Mouse (Mus musculus): Measurements from ENCODE around the gene D430041D05Rik.

Gene D430041D05Rik

GRCm38 (mm10) chr2:104410963-104411545 lies at the start of gene D430041D05Rik:
TSS of gene D430041D05Rik (minus strand) at chr2:104411013.
- no peak for DNase-seq

- DNase-seq, result no peak
Observed at GRCm38 (mm10) chr2:104460021-104460420, 49.2 kb upstream of the D430041D05Rik start.

- no peak for DNase-seq
Observed at GRCm38 (mm10) chr2:104458569-104459332, 47.9 kb upstream of the D430041D05Rik start.

DNA sequence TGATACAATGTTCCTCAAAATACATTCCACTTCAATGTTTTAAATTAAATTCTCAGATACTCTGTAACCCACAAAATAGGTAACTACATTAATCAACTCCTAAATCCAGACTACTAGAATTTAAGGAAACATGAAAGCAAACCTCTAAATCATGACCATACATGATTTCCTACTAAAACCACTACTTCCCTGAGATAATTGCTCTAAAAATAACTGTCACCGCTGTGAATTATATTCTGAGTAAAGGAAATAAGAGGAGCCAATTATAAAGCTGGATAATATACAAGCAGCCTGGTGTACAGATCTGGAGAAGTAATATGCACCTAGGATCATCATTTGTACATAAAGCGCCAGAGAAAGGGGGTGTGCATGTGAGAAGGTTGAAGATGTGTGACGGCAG lies 46.3 kb upstream of the D430041D05Rik start:
- DNase-seq, result no peak

- no peak for DNase-seq
Observed at GRCm38 (mm10) chr2:104450685-104451084, 39.9 kb upstream of the D430041D05Rik start.

DNA sequence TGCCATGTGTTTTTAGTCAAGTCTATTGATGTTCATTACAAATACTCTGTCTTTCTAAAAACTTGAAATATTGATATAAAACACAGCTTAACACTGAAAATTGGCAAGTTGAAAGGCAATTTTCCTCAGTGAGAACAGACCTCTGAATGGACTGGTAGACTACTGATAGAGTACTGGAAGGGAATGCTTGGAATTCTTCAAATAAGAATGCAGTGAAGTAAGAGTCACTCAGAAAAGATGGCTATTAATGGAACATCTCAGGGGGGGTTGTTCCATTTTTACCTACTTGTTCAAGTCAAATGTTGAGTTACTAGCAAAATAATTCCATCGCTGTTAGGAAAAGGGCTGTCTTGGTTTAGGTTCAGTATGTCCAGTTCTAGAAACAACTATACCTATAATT lies 38.4 kb upstream of the D430041D05Rik start:
- DNase-seq, result no peak

- no peak for DNase-seq
Observed at GRCm38 (mm10) chr2:104448201-104448600, 37.4 kb upstream of the D430041D05Rik start.

GRCm38 (mm10) chr2:104446016-104446415 lies 35.2 kb upstream of the D430041D05Rik start:
- no peak for DNase-seq

DNA sequence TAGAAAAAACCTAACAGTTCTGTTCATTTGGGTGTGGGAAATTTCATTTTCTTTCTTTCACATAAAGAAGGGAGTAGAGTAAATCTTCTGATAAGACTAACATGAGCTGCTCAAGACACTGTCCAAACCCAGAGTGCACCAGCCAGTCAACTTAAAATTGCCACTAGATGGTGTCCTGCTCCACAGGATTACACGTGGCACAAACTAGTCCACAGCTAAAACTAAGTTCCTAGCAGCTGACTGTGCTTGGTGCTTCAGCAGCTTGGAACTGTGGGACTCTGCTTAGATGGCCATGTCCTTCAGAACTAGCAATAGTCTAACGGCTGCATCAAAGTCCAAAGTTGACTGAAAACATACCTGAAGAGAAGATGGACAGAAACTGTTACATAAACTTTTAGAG lies 34.0 kb upstream of the D430041D05Rik start:
- peak; percentile 82 for DNase-seq

GRCm38 (mm10) chr2:104442341-104442740 lies 31.5 kb upstream of the D430041D05Rik start:
- no peak for DNase-seq

- no peak for DNase-seq
Observed at GRCm38 (mm10) chr2:104436226-104436625, 25.4 kb upstream of the D430041D05Rik start.

DNA sequence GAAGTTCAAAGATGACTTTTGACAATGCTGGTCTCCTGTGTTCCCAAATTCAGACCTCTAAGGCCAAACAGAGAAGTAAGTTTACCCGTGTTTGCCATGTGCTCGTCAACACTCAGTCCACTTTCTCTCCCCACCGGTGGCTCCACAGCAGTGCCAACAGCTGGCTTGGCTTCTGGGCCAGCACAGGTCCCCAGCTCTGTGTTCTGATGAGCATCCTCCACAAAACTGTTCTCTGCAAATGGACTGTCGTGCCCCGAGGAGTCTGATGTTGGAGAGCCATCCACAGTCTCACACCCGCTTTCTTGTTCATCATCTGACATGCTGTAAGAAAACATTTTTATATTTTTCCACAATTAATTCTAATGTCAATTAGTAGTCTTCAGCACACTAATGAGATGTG lies 20.3 kb upstream of the D430041D05Rik start:
- no peak for DNase-seq

DNA sequence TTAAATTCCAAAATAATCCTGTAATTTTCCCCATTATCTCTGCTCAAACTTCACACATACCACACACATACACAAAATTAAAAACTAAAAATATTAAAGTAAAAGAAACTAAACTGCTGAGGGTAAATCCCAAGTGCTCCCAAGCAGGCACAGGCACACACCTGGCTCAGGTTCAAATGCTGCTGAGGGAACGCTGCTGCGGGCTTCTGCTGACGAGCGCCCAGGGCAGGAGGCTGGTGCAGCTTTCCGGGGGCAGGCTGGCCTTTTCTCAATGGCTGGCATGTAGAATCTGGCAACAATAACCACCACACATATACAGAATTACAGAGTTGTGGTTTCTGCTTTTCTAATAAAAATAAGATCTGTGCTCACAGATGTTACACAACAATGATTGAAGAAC lies 19.8 kb upstream of the D430041D05Rik start:
- no peak for DNase-seq

- DNase-seq, result peak; percentile 15
Observed at GRCm38 (mm10) chr2:104426112-104426511, 15.3 kb upstream of the D430041D05Rik start.

DNA sequence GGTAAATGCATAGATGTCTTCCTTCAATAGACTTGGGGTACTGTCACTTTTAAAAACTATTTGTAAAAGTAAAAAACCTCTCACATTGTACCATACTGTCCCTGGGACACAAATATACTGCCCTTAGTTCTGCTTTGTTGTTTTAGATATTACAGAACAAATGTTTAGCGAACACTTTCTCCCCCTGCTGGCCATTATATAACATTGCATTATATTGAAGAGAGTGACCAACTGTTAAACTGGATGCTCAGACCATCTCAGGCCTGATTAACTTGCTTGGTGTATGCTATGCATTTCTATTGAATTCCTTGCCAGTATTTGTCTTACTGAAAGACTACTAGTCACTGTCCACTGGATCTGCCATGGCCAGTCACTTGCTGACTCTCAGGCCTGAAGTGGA lies 11.4 kb upstream of the D430041D05Rik start:
- peak; percentile 41 for DNase-seq

DNA sequence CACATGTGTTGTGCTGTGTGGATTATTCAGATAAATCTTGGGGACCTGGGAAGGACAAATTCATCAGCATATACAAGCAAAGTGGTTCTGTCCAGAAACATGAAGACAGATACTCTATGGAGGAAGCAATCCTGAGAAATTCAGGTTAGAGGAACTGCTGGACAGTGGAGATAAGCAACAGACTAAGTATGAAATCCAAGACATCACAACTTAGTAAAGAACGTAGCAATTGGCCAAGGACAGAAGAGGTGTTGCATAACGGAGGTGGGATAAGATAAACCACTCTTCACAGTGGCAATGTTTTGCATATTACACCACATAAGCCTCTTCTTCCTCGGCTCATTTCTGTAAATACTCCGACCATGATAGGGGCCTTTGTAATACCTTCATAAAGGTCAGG lies 10.0 kb upstream of the D430041D05Rik start:
- no peak for DNase-seq

- no peak for DNase-seq
Observed at GRCm38 (mm10) chr2:104419999-104420398, 9.2 kb upstream of the D430041D05Rik start.

- DNase-seq, result no peak
Observed at GRCm38 (mm10) chr2:104419411-104419810, 8.6 kb upstream of the D430041D05Rik start.

DNA sequence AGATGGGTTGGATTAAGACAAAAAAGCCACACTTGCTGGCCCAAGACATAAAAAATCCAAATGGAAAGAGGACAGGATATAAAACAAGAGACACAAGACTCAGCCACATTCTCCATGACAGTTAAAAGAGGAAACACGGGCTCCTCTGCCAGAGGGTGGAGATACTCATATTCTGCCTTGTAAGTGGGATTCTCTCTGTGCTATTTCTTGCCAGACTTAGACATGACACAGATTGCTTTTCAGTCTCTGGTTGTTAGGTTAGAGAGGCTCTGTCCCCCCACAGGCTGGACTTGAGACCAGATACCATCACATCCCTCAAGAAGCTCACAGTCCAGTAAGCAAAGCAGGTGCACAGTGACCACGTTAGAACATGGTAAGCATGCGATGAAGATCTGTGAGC lies 2.2 kb upstream of the D430041D05Rik start:
- DNase-seq, result no peak

DNA sequence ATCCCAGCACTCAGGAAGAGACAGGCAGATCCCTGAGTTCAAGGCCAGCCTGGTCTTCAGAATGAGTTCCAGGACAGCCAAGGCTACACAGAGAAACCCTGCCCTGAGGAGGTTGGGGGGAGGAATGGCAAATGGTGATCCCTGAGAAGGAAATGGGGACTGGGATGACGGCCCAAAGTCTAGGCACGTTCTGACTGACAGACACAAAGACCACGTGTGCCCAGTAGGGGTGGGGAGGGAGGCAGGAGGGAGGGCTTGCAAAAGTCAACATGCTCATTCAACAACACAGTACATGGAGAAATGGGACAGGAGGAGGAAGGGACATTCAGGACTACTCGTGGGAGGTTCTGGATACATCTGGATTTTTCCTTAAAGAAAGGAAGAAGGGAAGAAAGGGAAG lies 1.7 kb upstream of the D430041D05Rik start:
- no peak for DNase-seq

DNA sequence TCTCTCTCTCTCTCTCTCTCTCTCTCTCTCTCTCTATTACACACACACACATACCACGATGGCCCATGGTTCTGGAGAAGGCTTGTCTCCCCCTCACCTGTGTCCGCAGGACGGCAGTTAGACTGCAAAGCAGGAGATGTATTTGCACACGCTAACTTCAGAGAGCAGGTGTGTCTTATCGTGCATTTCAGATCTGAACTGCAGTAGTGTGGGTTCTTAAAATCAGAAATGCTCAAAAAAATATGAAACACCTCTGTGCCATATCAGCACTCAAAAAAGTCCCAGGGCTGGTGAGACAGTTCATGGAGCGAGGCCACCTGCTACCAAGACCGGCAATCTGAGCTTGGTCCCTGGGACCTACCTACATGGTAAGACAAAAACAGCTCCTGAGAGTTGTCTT lies 993 bp upstream of the D430041D05Rik start:
- DNase-seq, result no peak

GRCm38 (mm10) chr2:104409851-104410821 lies 677 bp downstream of the D430041D05Rik start:
- peak; percentile 23 for DNase-seq

GRCm38 (mm10) chr2:104408351-104408750 lies 2.5 kb downstream of the D430041D05Rik start:
- DNase-seq, result no peak
